Mouse (Mus musculus) stomach, postnatal 0 days (tissue): ENCODE results near the gene Arfgef2. TPM values are rescaled to one million over a fixed set of nuclear protein-coding genes. Genes with fewer than 3 reads are reported as not detected.
A peak's percentile ranks its signal among the peaks of the same experiment; 100 is the strongest.

Experiments
- ATAC-seq: fragments of 200-750 bp; cut with Nextera tagmentation; 2 replicates; pipeline ENCODE4 v1.8.0; 2017; ENCODE audit not compliant: low FRiP score, low TSS enrichment
- DNase-seq: peaks from one replicate; pipeline ENCODE4 v3.0.0-alpha.2; 2016; ENCODE audit warnings: low spot score
- H3K27ac ChIP-seq: fragments of 300-500 bp; sonication (generic); replicated peaks from 2 replicates; pipeline ENCODE4 v1.5.1; 2014; ENCODE audit warnings: mild to moderate bottlenecking, control low read depth
- H3K27me3 ChIP-seq: fragments of 300-500 bp; sonication (generic); 2 replicates; pipeline ENCODE4 v1.6.1; 2014; ENCODE audit warnings: low read length; ENCODE audit not compliant: control insufficient read depth, insufficient read depth
- H3K36me3 ChIP-seq: fragments of 300-500 bp; sonication (generic); 2 replicates; pipeline ENCODE4 v1.6.1; 2014; ENCODE audit warnings: low read length, mixed read lengths; ENCODE audit not compliant: control insufficient read depth, insufficient read depth
- H3K4me1 ChIP-seq: fragments of 300-500 bp; sonication (generic); replicated peaks from 2 replicates; pipeline ENCODE4 v1.6.1; 2014; ENCODE audit warnings: antibody characterized with exemption; ENCODE audit not compliant: control insufficient read depth, insufficient read depth
- H3K4me2 ChIP-seq: fragments of 300-500 bp; sonication (generic); replicated peaks from 2 replicates; pipeline ENCODE4 v1.6.1; 2014; ENCODE audit warnings: low read depth, mild to moderate bottlenecking, control low read depth, moderate library complexity
- H3K4me3 ChIP-seq: fragments of 300-500 bp; sonication (generic); 2 replicates; pipeline ENCODE4 v1.5.1; 2014; ENCODE audit warnings: low read depth, low read length, control low read depth
- H3K9ac ChIP-seq: fragments of 300-500 bp; sonication (generic); 2 replicates; pipeline ENCODE4 v1.6.1; 2014; ENCODE audit warnings: mild to moderate bottlenecking, low read length, control low read depth, mixed read lengths
- H3K9me3 ChIP-seq: fragments of 300-500 bp; sonication (generic); 2 replicates; pipeline ENCODE4 v1.6.1; 2016; ENCODE audit warnings: low read length; ENCODE audit not compliant: control insufficient read depth
- CTCF ChIP-seq: IDR thresholded peaks from 2 replicates; pipeline ENCODE4 v1.5.1; 2016; ENCODE audit warnings: antibody characterized with exemption, low read depth, mild to moderate bottlenecking, moderate library complexity
- EP300 ChIP-seq: optimal IDR thresholded peaks from 2 replicates; pipeline ENCODE3; 2016; ENCODE audit warnings: antibody characterized with exemption
- WGBS: fragments of 180-500 bp; shearing (Covaris S2); extraction: QIAGEN DNeasy Blood & Tissue Kit; methylation state at CpG from one replicate; pipeline ENCODE4 v1.1.7; 2014; 5-methylcytosine and 5-hydroxymethylcytosine counted together
- polyA plus RNA-seq: library from polyadenylated mRNA; unstranded; fragments of >200 nt; fragmentation: Nextera tagmentation; extraction: Ambion mirVana; gene quantifications from 2 replicates; pipeline ENCODE4 v1.2.1, GENCODE M21; 2015

The Arfgef2 gene
- polyA plus RNA-seq, 1 experiment from 2014 or later, result 3.1 TPM

- Histone ChIP-seq H3K27me3 (no peaks in the 10 kb centered on the region), H3K27ac (no peak overlapping the region), H3K4me1 (no peaks in the 10 kb centered on the region), H3K4me3 (no peak overlapping the region), H3K9me3 (no peaks in the 10 kb centered on the region), H3K36me3 (no peaks in the 10 kb centered on the region), H3K9ac (no peak overlapping the region), H3K4me2 (no peak overlapping the region)
- TF ChIP-seq CTCF, result no peak
- no peak for DNase-seq
- 70% methylated on average over 2 of the region's 2 CpGs for WGBS
- no peak for ATAC-seq
These were observed 17.5 kb downstream of the Arfgef2 start for GRCm38 (mm10) chr2:166822901-166823300.

GRCm38 (mm10) chr2:166824386-166824785 is 19.0 kb downstream of the Arfgef2 start:
- H3K27ac ChIP-seq, result no peak overlapping the region
- DNase-seq (no peak), ATAC-seq (no peak)

DNA sequence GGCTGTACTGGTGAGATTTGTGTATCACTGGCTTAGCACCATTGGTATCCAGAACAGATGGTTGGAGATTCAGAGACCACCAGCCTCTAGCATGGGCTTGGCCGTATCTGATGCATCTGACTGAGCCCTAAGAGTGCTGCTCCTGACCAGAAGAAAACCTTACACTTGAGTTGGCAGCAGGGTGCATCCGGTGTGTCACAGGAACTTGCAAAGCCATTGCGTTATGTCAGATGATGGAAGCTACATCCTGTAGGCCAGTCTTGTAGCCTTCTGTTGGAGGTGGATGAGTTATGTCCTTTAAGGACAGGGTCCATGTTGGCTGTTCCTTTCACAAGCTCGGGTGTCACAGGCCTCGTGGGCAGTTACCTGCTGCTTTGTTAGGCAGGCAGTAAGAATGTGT is 19.6 kb downstream of the Arfgef2 start:
- TF ChIP-seq CTCF (no peak), EP300 (no peak)
- Histone ChIP-seq H3K4me3 (no peak overlapping the region), H3K27me3 (no peaks in the 10 kb centered on the region), H3K4me1 (no peaks in the 10 kb centered on the region), H3K36me3 (no peaks in the 10 kb centered on the region), H3K27ac (no peak overlapping the region), H3K9me3 (no peaks in the 10 kb centered on the region), H3K4me2 (no peak overlapping the region), H3K9ac (no peak overlapping the region)
- WGBS, result 82% methylated on average over 5 of the region's 5 CpGs
- ATAC-seq, result no peak
- DNase-seq, result no peak

More at GRCm38 (mm10) chr2:166824386-166824785, 19.0 kb downstream of the Arfgef2 start:
- Histone ChIP-seq H3K27me3 (no peaks in the 10 kb centered on the region), H3K4me1 (no peaks in the 10 kb centered on the region), H3K36me3 (no peaks in the 10 kb centered on the region), H3K4me3 (no peak overlapping the region), H3K9ac (no peak overlapping the region), H3K9me3 (no peaks in the 10 kb centered on the region), H3K4me2 (no peak overlapping the region)
- TF ChIP-seq EP300, result no peak
- TF ChIP-seq CTCF, result no peak
- 77% methylated on average over 5 of the region's 5 CpGs for WGBS

GRCm38 (mm10) chr2:166826491-166827224 is 21.3 kb downstream of the Arfgef2 start:
- H3K27me3 ChIP-seq, result no peaks in the 10 kb centered on the region
- ATAC-seq (no peak), DNase-seq (no peak)
- H3K27ac ChIP-seq, result no peak overlapping the region
- no peak overlapping the region for H3K9ac ChIP-seq
- H3K9me3 ChIP-seq, result no peaks in the 10 kb centered on the region
- no peaks in the 10 kb centered on the region for H3K36me3 ChIP-seq
- TF ChIP-seq EP300 (no peak), CTCF (no peak)
- no peaks in the 10 kb centered on the region for H3K4me1 ChIP-seq
- H3K4me2 ChIP-seq, result no peak overlapping the region
- no peak overlapping the region for H3K4me3 ChIP-seq
- WGBS, result 83% methylated on average over 8 of the region's 8 CpGs

DNA sequence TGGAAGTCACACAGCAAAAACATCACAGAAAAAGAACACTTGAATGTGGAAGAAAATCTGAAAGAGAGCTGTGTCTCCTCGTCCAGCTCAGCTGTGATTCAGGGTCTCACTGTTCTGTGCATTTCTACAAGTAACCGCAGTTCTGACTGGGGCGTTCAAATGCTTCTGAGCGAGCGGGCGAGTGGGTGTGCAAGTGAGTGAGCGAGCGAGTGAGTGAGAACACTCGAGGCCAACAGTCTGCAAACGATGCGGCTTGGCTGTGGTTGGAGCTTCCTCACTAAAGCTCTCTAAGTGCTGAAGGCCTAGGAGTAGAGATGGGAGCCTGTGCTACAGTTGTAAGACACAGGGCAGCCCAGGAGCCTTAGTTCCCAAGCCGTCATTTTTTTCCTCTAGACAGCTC is 22.9 kb downstream of the Arfgef2 start:
- Histone ChIP-seq H3K4me1 (no peaks in the 10 kb centered on the region), H3K4me2 (no peak overlapping the region), H3K9me3 (no peaks in the 10 kb centered on the region), H3K27me3 (no peaks in the 10 kb centered on the region), H3K36me3 (no peaks in the 10 kb centered on the region), H3K4me3 (no peak overlapping the region), H3K9ac (no peak overlapping the region), H3K27ac (no peak overlapping the region)
- 90% methylated on average over 12 of the region's 12 CpGs for WGBS
- no peak for ATAC-seq
- TF ChIP-seq EP300, result no peak
- TF ChIP-seq CTCF, result no peak
- no peak for DNase-seq

DNA sequence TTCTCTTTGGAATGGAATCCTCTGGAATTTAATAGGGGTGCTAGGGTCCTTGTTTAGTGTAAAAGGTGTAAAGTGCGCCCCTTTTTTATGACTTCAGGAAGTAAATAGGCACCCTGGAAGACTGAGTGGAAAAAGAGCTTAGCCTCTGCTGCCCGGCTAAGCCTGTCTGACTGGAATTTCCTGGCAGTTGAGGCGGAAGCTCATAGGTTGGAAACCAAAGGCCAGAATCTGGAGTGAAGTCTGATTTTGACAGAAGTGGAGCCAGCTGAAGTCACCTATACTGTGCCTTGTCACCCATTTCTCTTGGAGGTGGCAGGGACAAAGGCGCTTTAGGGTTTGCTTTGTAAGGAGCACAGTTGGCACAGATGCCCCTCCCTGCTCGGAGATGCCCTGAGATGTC is 25.0 kb downstream of the Arfgef2 start:
- Histone ChIP-seq H3K27ac (0 out of 2 replicates have a peak overlapping the region, but pooled peaks have one; percentile 31), H3K4me3 (no peak overlapping the region), H3K36me3 (peaks cover 4% of the 10 kb centered on the region; the same call in 1 of the 2 replicates), H3K4me2 (no peak overlapping the region), H3K4me1 (no peaks in the 10 kb centered on the region), H3K9me3 (no peaks in the 10 kb centered on the region), H3K9ac (no peak overlapping the region), H3K27me3 (no peaks in the 10 kb centered on the region)
- ATAC-seq (peak; percentile 76), DNase-seq (peak; percentile 68)
- WGBS, result 54% methylated on average over 5 of the region's 5 CpGs
- TF ChIP-seq CTCF (no peak), EP300 (no peak)
